Mouse (Mus musculus) embryonic facial prominence, embryonic 12.5 days (tissue): ENCODE measurements around the gene Hs3st5. TPM values are rescaled to one million over a fixed set of nuclear protein-coding genes. Genes with fewer than 3 reads are reported as not detected.
A peak's percentile ranks its signal among the peaks of the same experiment; 100 is the strongest.
"Not testable (repeated sequence)": the region's sequence is repeated elsewhere in the genome, so short reads cannot be mapped to it uniquely, and the experiment has no call there.

ENCODE experiments used
- ATAC-seq: fragments of 200-750 bp; cut with Nextera tagmentation; 2 replicates; pipeline ENCODE4 v1.8.0; 2017; ENCODE audit not compliant: insufficient number of reproducible peaks, insufficient read depth, low FRiP score, low TSS enrichment
- H3K27ac ChIP-seq: fragments of 300-500 bp; sonication (generic); 2 replicates; pipeline ENCODE4 v1.5.1; 2016; ENCODE audit warnings: mild to moderate bottlenecking
- H3K27me3 ChIP-seq: fragments of 300-500 bp; sonication (generic); 2 replicates; pipeline ENCODE4 v1.6.1; 2016; ENCODE audit warnings: mild to moderate bottlenecking, moderate library complexity
- H3K36me3 ChIP-seq: fragments of 300-500 bp; sonication (generic); 2 replicates; pipeline ENCODE4 v1.6.1; 2016; ENCODE audit warnings: mild to moderate bottlenecking
- H3K4me1 ChIP-seq: fragments of 300-500 bp; sonication (generic); 2 replicates; pipeline ENCODE4 v1.6.1; 2016
- H3K4me2 ChIP-seq: fragments of 300-500 bp; sonication (generic); replicated peaks from 2 replicates; pipeline ENCODE4 v1.6.1; 2016; ENCODE audit warnings: mild to moderate bottlenecking, moderate library complexity
- H3K4me3 ChIP-seq: fragments of 300-500 bp; sonication (generic); 2 replicates; pipeline ENCODE4 v1.5.1; 2016; ENCODE audit warnings: mild to moderate bottlenecking
- H3K9ac ChIP-seq: fragments of 300-500 bp; sonication (generic); 2 replicates; pipeline ENCODE4 v1.6.1; 2016; ENCODE audit warnings: mild to moderate bottlenecking, moderate library complexity
- H3K9me3 ChIP-seq: fragments of 300-500 bp; sonication (generic); 2 replicates; pipeline ENCODE4 v1.6.1; 2016; ENCODE audit warnings: mild to moderate bottlenecking, moderate library complexity
- WGBS: fragments of 180-500 bp; shearing (Covaris S2); methylation state at CpG from one replicate; pipeline ENCODE4 v1.1.7; 2016; 5-methylcytosine and 5-hydroxymethylcytosine counted together
- polyA plus RNA-seq: library from polyadenylated mRNA; unstranded; fragments of >200 nt; fragmentation: Nextera tagmentation; extraction: Ambion mirVana; gene quantifications from 2 replicates; pipeline ENCODE4 v1.2.1, GENCODE M21; 2016

The Hs3st5 gene
- polyA plus RNA-seq, 1 experiment from 2014 or later, result 7.2 TPM

DNA sequence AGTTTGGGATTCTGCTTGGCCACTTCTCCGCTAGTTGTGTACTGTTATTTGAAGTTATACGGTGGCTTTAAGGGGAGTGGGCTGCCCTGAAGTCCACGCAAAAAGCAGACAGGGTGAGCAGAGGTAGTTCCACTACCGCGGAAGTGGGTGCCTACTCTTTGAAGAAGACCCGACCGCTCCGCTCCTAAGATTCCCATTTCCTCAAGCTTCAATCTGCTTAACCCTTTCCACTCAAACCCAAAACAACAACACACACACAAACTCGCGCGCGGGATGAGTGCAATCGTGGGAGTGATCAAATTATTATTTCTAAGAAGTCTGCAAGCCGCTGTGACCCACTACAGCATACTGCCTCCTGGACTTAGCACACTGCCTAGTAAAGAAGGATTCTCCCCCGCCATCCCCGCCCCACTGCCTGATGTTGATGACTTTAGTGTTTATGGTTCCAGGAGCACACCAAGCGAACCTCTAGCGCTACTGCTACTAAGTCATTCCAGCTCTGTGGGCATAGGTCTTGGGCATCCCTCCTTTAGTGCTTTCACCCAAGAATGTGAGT is 1.5 kb downstream of the Hs3st5 start:
- H3K27ac ChIP-seq, result no peak overlapping the region
- ATAC-seq, result no peak
- peaks cover 27% of the 10 kb centered on the region for H3K27me3 ChIP-seq
- H3K4me2 ChIP-seq, result peak overlapping the region; percentile 97
- WGBS, result 1% methylated on average over 18 of the region's 18 CpGs
- H3K9ac ChIP-seq, result peak overlapping the region; percentile 39
- no peaks in the 10 kb centered on the region for H3K36me3 ChIP-seq
- H3K4me1 ChIP-seq, result peaks cover 4% of the 10 kb centered on the region; the same call in 1 of the 2 replicates
- H3K9me3 ChIP-seq, result no peaks in the 10 kb centered on the region
- peak overlapping the region; percentile 70 for H3K4me3 ChIP-seq

DNA sequence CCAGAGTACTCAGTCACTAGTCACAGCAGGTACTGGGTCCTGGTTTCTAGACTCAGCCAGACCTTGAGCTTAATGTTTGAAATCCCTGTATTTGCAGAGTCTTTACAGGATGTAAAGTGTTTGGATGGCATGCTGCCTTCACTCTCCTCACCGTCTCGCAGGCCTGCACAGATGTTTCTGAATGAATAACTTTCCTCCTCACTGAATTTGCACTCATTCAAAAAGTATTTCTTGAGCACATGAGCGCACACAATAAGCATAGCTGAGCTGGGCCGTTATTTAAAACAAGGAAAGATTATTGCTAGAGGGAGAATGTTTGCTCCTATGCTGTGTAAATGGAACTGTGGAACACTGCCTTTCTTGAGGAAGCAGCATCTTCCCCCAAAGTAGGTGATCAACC is 2.9 kb downstream of the Hs3st5 start:
- H3K9me3 ChIP-seq, result no peaks in the 10 kb centered on the region
- 0 out of 2 replicates have a peak overlapping the region, but pooled peaks have one; percentile 9 for H3K4me2 ChIP-seq
- no peaks in the 10 kb centered on the region for H3K36me3 ChIP-seq
- 59% methylated on average over 4 of the region's 4 CpGs for WGBS
- H3K27me3 ChIP-seq, result peaks cover 27% of the 10 kb centered on the region
- H3K4me1 ChIP-seq, result peaks cover 4% of the 10 kb centered on the region; the same call in 1 of the 2 replicates
- ATAC-seq, result no peak
- H3K27ac ChIP-seq, result no peak overlapping the region
- no peak overlapping the region for H3K4me3 ChIP-seq
- no peak overlapping the region for H3K9ac ChIP-seq

DNA sequence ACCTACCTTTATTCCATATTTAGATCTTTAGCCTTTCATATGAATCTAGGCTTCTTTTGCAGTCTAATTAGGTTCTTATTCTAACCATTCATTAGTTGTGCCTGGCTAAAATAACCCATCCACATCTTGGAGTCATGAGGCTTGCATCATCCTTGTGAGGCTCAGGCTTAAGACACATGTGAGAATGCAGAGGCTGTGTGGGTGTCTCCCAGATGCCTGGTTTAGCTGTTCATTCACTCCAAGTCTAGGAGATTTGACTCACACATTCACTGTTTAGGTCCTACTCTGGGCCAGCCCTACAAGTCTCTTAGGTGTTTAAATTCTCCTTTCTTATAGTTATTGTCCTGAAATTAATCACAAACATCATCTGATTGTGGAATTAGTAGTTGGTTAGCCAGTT is 17.3 kb downstream of the Hs3st5 start:
- H3K9me3 ChIP-seq, result no peaks in the 10 kb centered on the region
- H3K4me1 ChIP-seq, result no peaks in the 10 kb centered on the region
- no peak overlapping the region for H3K4me2 ChIP-seq
- no peaks in the 10 kb centered on the region for H3K27me3 ChIP-seq
- no peaks in the 10 kb centered on the region for H3K36me3 ChIP-seq
- H3K27ac ChIP-seq, result no peak overlapping the region
- no peak overlapping the region for H3K4me3 ChIP-seq
- ATAC-seq, result no peak
- H3K9ac ChIP-seq, result no peak overlapping the region

DNA sequence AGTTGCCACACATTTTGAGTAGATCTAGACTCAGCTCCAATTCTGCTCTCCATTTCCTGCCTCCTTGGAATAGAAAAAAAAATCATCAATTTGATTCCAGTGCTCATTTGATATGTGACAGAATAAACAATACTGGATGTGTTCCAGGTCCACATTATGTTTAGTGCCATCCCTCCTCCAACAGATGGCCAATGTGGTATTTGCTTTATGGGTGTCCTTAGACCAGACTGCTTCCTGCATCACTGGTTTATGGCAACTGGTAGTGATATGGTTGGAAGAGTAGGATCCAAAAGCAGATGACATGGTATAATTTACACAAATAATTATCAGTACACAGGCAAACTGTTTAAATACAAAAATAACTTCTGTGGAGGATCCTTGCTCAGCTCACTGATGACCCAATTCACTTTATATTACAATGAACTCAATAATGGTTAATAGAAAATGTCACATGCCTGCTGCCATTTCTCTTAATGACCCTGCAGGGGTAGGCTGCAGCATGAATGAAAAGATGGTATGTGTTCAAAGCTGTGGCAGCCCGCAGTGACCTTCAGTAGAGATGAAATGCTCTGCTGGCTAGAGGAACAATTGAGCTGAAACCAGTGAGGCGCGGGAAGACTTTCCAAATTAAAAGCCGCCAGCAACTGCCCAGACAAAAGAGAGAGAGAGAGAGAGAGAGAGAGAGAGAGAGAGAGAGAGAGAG is 27.2 kb downstream of the Hs3st5 start:
- Histone ChIP-seq H3K4me1 (no peaks in the 10 kb centered on the region), H3K27me3 (no peaks in the 10 kb centered on the region), H3K36me3 (no peaks in the 10 kb centered on the region), H3K9me3 (no peaks in the 10 kb centered on the region), H3K4me3 (no peak overlapping the region), H3K9ac (no peak overlapping the region), H3K4me2 (no peak overlapping the region), H3K27ac (no peak overlapping the region)
- ATAC-seq, result no peak
- WGBS, result 50% methylated on average over 4 of the region's 4 CpGs

DNA sequence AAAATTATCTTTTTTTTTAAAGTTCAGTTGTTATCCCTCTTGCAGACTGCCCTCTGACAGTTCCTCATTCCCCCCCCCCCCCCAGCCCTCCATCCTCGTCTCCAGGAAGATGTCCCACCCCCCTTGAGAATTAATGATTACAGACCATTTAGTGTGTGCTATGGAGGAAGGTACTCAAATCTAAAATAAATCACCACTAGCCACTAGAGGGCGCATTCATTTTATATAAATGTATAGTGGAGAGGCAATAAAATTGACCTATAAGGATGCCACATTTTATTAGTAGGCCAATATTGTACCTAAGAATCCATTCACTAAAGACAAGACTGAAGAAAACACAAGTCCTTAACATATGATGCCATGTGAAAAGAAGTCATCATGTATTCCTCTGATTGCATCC is 40.0 kb downstream of the Hs3st5 start:
- Histone ChIP-seq H3K4me1 (no peaks in the 10 kb centered on the region), H3K27ac (no peak overlapping the region), H3K4me2 (no peak overlapping the region), H3K27me3 (no peaks in the 10 kb centered on the region), H3K36me3 (no peaks in the 10 kb centered on the region), H3K9ac (no peak overlapping the region), H3K4me3 (no peak overlapping the region), H3K9me3 (no peaks in the 10 kb centered on the region)
- no peak for ATAC-seq
- WGBS, result 24% methylated on average over 2 of the region's 2 CpGs

DNA sequence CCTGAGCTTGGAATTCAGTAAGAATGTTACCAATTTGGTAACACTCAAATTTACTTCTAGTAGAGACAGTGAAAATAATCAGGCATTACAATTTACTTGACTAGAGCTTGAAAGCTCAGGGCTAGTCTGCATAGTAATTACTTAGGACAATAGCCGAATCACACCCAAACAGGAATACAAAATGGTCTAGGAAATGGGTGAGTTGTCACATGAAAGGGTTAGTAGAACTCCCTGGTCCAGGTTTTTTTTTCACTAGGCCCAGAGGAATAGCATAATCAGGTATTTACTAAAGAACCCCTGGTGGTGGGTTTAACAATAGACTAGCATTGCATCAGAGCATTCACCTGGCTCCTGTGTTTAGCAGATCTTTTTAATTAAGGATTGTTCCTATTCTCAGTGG is 41.1 kb downstream of the Hs3st5 start:
- 84% methylated on average over 1 of the region's 1 CpGs for WGBS
- H3K4me3 ChIP-seq, H3K27me3 ChIP-seq, H3K9ac ChIP-seq, H3K27ac ChIP-seq, H3K36me3 ChIP-seq, H3K9me3 ChIP-seq, ATAC-seq, H3K4me1 ChIP-seq, H3K4me2 ChIP-seq: not testable (repeated sequence)

DNA sequence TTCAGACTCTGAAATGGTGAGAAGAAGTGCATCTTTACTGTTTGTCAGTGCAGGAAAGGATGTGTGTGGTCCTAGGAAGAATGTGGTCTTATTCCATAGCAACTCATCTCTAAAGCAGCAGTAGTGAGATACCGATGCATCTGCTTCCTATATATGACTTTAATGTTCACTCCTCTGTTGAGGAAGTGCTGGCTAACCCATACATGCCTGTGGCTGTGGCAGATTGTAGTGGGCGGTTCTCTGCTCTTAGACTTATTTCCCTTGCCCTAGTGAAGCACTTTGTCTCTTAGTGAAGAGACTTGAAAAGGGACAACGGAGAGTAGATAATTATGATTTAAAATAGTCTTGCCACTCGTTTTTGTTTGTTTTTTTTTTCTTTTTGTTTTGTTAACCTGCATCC is 47.4 kb downstream of the Hs3st5 start:
- H3K4me2 ChIP-seq, result no peak overlapping the region
- H3K4me3 ChIP-seq, result no peak overlapping the region
- no peaks in the 10 kb centered on the region for H3K4me1 ChIP-seq
- H3K27ac ChIP-seq, result no peak overlapping the region
- no peaks in the 10 kb centered on the region for H3K9me3 ChIP-seq
- H3K27me3 ChIP-seq, result no peaks in the 10 kb centered on the region
- H3K9ac ChIP-seq, result no peak overlapping the region
- WGBS, result 71% methylated on average over 4 of the region's 4 CpGs
- ATAC-seq, result no peak
- H3K36me3 ChIP-seq, result no peaks in the 10 kb centered on the region

DNA sequence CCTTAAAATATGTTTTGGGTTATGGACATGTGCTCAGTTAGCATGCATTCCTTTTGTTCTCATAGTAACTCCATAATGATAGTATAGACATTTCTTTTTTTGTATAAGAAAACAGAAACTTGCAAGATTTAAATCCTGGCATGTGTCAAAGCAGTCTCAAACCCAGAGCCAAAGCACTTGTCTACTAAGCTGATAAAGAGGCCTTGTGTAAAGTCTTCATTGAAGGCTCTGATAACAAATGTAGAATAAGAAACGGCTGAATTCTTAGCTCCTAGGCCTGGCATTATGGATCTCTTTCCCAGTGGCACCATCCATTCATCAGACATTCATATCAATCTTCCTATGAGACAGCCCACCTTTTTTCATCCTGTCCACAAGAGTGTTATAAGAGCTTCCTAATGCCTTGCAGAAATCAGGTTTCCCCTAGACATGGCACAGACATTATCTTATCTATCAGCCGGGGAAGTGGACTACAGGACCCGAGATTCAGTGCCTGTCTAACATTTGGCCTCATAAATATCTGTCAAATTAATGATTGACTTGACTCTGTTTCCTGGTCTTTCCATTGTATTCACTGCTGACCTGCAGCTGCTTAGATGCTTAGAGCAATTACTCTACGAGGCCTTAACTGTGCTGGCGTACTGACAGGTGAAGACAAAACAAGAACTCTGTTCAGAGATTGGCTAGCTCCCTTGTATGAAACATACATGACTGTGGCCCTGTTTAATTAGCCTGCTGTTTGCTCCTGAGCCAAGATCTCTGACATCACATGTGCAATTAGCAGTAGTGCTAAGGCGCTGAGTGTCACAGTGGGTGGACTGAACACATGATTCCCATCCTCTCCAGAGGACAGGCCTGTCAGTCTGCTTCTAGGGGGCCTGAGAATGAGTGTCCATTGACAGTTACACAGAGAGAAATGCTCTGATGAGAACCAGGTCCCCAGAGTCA is 48.6 kb downstream of the Hs3st5 start:
- H3K27me3 ChIP-seq, result no peaks in the 10 kb centered on the region
- H3K4me2 ChIP-seq, result no peak overlapping the region
- H3K4me1 ChIP-seq, result no peaks in the 10 kb centered on the region
- H3K36me3 ChIP-seq, result no peaks in the 10 kb centered on the region
- H3K9me3 ChIP-seq, result no peaks in the 10 kb centered on the region
- peak; percentile 72; the same call in 1 of the 2 replicates for ATAC-seq
- no peak overlapping the region for H3K9ac ChIP-seq
- 73% methylated on average over 6 of the region's 6 CpGs for WGBS
- H3K4me3 ChIP-seq, result no peak overlapping the region
- no peak overlapping the region for H3K27ac ChIP-seq

DNA sequence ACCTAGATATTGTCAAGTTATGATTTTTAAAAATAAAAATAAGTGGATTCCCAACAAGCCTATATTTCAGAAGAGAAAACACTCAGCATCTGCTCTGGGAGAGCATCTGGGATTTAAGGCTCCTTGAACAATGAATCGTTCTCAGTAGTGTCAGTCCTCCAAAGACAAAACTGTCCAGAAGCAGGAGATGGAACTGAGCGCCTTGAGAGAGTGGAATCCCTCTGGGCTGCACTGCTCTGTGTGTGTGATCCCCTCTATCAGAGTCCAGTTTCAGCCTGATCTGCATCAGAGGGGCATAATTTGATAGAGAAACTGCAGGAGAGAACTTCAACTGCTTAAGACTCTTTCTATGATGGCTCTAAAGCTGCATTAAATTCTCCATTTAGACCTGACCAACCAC is 49.5 kb downstream of the Hs3st5 start:
- ATAC-seq, result no peak
- H3K4me3 ChIP-seq, result no peak overlapping the region
- WGBS, result 79% methylated on average over 2 of the region's 2 CpGs
- no peaks in the 10 kb centered on the region for H3K27me3 ChIP-seq
- H3K4me2 ChIP-seq, result no peak overlapping the region
- no peak overlapping the region for H3K27ac ChIP-seq
- no peaks in the 10 kb centered on the region for H3K9me3 ChIP-seq
- H3K9ac ChIP-seq, result no peak overlapping the region
- H3K4me1 ChIP-seq, result no peaks in the 10 kb centered on the region
- H3K36me3 ChIP-seq, result no peaks in the 10 kb centered on the region

DNA sequence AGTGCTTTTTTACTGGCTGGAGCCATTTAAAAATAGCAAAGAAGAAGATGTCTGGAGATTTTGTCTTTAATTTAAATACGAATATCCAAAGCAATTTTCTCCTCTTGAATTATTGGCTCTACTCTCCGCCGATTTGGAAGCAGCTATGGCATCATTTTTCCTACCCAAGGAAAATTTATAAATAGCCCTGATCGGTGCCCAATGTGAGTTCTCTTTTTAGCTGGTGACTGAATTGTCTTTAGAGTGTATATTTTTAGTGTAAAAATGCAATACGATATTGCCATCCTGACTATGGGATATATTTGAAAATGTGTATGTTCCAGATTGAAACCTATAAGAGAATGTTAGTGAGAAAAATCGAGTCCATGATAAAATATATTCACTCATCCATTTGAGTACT is 51.1 kb downstream of the Hs3st5 start:
- no peak overlapping the region for H3K4me3 ChIP-seq
- no peaks in the 10 kb centered on the region for H3K27me3 ChIP-seq
- no peaks in the 10 kb centered on the region for H3K9me3 ChIP-seq
- WGBS, result 82% methylated on average over 6 of the region's 6 CpGs
- no peaks in the 10 kb centered on the region for H3K4me1 ChIP-seq
- no peak overlapping the region for H3K4me2 ChIP-seq
- H3K36me3 ChIP-seq, result no peaks in the 10 kb centered on the region
- H3K9ac ChIP-seq, result no peak overlapping the region
- ATAC-seq, result no peak
- H3K27ac ChIP-seq, result no peak overlapping the region

DNA sequence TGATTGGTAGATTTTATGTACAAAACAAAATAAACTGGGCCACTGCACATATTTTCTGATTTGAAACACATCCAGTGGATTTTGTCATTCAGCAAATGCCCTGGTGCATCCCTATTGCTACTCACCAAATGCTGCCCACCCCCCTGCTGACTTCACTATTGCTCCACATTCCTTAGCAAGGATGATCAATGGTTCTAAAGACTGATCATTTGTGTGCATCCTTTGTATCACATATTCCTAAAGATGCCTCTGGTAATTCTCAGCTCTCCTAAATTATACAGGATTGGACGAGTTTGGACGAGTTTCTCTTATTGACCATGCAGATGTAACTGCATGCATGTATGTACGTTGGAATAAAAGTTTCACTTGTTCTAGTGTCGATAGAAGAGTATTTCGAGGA is 52.1 kb downstream of the Hs3st5 start:
- ATAC-seq, result no peak
- Histone ChIP-seq H3K36me3 (no peaks in the 10 kb centered on the region), H3K4me2 (no peak overlapping the region), H3K27me3 (no peaks in the 10 kb centered on the region), H3K9me3 (no peaks in the 10 kb centered on the region), H3K9ac (no peak overlapping the region), H3K4me1 (no peaks in the 10 kb centered on the region), H3K27ac (no peak overlapping the region), H3K4me3 (no peak overlapping the region)
- 85% methylated on average over 5 of the region's 5 CpGs for WGBS

DNA sequence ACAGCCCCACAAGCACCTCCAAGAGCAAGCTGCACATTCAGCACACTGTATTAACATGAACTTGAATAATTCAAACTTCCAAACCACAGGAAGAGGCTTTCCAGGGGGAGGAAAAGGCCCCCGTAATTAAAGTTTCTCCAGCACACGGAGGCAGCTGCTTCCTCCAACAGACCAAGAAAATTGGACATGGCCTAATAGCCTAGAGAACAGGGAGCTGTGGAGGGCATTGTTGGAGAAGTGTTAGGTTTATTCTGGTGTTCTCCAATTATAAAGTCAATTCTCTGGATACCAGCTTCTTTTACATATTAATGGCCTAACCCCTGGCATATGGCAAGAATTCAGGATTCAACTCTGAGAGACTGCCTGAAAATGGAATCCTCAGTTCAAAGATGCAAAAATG is 60.6 kb downstream of the Hs3st5 start:
- no peak for ATAC-seq
- Histone ChIP-seq H3K9me3 (no peaks in the 10 kb centered on the region), H3K4me1 (0 out of 2 replicates have a peak, but pooled peaks cover 5% of the 10 kb centered on the region), H3K4me3 (no peak overlapping the region), H3K27ac (no peak overlapping the region), H3K9ac (no peak overlapping the region), H3K36me3 (no peaks in the 10 kb centered on the region), H3K27me3 (no peaks in the 10 kb centered on the region), H3K4me2 (no peak overlapping the region)
- 31% methylated on average over 2 of the region's 2 CpGs for WGBS
